Mouse (Mus musculus) neutrophil, adult 5-6 weeks (primary cell): ENCODE data around the gene AC129217.1. TPM values are rescaled to one million over a fixed set of nuclear protein-coding genes. Genes with fewer than 3 reads are reported as not detected.
"Not testable (repeated sequence)": the region's sequence is repeated elsewhere in the genome, so short reads cannot be mapped to it uniquely, and the experiment has no call there.

Experiments used
- ATAC-seq: fragments of 151-379, 151-347 bp; 2 replicates; pipeline ENCODE4 v1.8.0; 2017; ENCODE audit warnings: mild to moderate bottlenecking, moderate TSS enrichment; ENCODE audit not compliant: insufficient number of reproducible peaks, poor library complexity, low FRiP score, severe bottlenecking; ENCODE audit errors: extremely low read depth
- total RNA-seq: library from RNA; stranded (forward); fragments of 200-1000 nt; gene quantifications from 2 replicates; pipeline ENCODE4 v1.2.3, GENCODE M21; 2017

AC129217.1 gene
- total RNA-seq, 1 experiment from 2014 or later: 33.6 TPM

GRCm38 (mm10) chr19:8852236-8852928 lies 22.8 kb downstream of the AC129217.1 start:
- ATAC-seq: no peak

- no peak for ATAC-seq
Observed at GRCm38 (mm10) chr19:8853117-8853516, 23.5 kb downstream of the AC129217.1 start.

DNA sequence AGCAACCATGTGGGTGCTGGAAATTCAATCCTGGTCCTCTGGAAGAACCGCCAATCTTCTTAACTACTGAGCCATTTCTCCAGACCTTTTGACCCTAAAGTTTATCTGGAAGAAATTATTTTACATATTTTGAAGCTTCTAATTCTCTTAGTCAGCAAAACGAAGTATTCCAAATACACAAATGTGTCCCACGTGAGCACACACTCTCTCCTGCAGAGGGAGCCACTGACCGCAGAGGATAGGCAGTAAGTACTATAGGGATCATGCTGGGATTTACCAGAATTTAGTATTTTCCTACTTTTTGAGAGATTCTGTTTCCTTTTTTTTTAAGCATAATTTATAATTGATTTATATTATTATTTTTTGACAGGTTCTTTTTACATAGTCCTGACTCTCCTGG lies 28.1 kb downstream of the AC129217.1 start:
- no peak for ATAC-seq

GRCm38 (mm10) chr19:8859018-8859417 lies 29.4 kb downstream of the AC129217.1 start:
- no peak for ATAC-seq

DNA sequence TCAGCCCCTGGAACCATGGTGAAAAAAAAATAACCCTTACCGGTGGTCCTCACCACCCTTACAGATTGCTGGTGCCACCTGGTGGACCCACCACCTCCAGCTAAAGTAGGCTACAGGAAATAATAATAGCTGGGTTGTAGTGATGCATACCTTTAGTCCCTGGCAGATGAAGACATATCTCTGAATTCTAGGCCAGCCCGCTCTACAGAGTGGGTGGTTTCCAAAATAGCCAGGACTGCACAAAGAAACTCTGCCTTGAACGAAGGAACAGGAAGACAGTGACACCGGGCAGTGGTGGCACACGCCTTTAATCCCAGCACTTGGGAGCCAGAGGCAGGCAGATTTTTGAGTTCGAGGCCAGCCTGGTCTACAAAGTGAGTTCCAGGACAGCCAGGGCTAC lies 34.7 kb downstream of the AC129217.1 start:
- no peak for ATAC-seq

- ATAC-seq: not testable (repeated sequence)
Observed at GRCm38 (mm10) chr19:8870381-8870780, 40.8 kb downstream of the AC129217.1 start.

- ATAC-seq: no peak
Observed at GRCm38 (mm10) chr19:8870838-8871237, 41.3 kb downstream of the AC129217.1 start.

- ATAC-seq: peak; percentile 97
Observed at GRCm38 (mm10) chr19:8871267-8872186, 42.0 kb downstream of the AC129217.1 start, which contains the start of gene Ubxn1. TSS of gene Ubxn1 (plus strand) at chr19:8871496.

DNA sequence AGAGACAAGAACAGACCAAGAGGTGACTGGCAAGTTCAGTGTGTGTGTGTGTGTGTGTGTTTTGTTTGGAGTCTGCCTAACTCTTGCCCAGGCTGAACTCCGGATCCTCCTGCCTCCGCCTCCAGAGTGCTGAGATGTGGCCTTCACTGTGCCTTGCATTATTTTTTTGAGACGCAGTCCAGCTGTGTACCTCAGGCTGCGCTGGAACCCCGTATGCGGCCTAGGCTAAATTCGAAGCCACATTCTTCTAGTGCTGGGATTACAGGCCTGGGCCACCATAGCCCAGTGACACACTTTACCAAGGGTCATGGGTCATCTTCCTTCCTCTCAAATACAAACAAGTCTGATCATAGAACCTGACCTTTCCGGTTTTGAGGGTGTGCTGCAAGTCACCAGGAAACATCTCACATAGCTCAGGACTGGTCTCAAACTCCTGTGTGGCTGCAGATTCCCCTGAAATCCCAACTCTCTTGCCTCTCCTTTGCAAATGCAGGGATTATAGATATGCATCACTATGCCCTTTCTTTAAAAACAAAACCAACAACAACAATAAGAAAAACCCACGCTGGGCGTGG lies 42.8 kb downstream of the AC129217.1 start:
- ATAC-seq: no peak

DNA sequence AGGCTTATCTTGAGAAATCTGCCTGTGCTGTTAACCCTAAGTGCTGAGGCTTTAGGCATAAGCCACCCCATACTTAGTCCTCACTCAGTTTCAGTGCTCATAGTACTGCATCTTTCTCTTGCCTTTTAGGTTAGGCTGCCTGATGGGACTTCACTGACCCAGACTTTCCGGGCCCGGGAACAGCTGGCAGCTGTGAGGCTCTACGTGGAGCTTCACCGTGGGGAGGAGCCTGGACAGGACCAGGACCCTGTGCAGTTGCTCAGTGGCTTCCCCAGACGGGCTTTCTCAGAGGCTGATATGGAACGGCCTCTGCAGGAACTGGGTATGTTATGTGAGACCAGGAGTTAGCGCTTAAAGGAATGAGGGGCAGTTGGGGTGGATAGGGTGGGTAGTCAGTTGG lies 45.5 kb downstream of the AC129217.1 start:
- no peak for ATAC-seq

- peak; percentile 97 for ATAC-seq
Observed at GRCm38 (mm10) chr19:8880311-8881033, 50.9 kb downstream of the AC129217.1 start, which contains the start of gene Uqcc3. TSS of gene Uqcc3 (minus strand) at chr19:8880923.

GRCm38 (mm10) chr19:8881034-8881392 lies 51.4 kb downstream of the AC129217.1 start:
- ATAC-seq: no peak

DNA sequence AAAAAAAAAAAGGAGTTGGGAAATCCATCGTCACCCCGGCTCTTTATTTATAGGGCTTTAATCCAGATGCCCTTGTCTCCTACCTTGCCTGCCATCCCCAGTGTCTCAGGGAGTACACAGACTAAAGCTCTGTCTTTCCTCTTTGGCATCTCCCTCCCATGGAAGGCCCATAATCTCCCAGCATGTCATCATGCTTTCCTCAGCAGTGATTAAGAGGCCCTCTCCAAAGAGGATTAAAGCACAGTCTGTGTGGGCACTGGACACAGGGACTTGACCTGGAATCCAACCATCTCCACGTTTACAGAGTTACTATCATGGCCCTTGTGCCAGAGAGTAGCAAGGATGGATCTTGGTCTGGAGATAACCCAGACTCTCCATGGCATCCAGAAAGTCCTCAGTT lies 54.0 kb downstream of the AC129217.1 start, which contains the start of the genes Lbhd1 and Gm49403:
TSS of gene Lbhd1 (plus strand) at position 117 of the 400 bp plus-strand sequence.
TSS of gene Gm49403 (plus strand) at position 315 of the 400 bp plus-strand sequence.
- no peak for ATAC-seq

- no peak for ATAC-seq
Observed at GRCm38 (mm10) chr19:8886916-8887584, 57.5 kb downstream of the AC129217.1 start.

DNA sequence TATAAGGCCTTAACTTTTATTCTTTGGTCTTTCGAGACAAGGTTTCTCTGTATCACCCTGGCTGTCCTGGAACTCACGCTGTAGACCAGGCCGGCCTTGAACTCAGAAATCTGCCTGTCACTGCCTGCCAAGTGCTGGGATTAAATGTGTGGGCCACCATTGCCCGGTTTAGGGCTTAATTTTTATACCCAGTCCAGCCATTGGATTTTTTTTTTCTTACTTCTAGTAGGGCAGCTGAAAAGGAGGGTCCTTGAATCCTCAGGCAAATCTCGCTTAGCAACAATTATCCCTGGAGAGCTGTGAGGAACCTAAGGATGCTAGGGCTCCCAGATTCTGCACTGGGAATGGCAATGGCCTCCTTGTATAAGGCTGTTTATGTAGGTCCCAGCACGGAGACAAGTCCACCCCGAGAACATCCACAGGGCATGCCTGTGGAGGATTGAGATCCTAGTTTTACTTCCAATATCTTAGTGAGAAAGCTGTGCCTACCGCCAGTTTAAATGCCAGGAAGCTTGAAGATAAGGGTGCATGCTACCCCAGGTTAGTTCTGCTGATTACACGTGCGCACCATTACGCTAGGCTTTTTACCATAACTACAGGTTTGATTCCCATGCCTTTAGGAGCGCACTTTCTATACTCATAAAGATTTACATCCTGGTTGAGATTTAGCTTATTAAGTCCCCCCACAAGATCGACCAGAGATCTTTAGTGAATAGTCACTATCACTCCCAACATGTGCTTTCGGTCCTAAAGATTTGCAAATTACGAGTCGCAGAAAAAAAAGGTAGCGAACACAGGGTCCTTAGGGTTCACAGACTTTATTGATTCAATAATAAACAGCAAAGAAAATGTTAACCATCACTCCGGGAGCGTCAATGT lies 58.3 kb downstream of the AC129217.1 start:
- ATAC-seq: no peak

DNA sequence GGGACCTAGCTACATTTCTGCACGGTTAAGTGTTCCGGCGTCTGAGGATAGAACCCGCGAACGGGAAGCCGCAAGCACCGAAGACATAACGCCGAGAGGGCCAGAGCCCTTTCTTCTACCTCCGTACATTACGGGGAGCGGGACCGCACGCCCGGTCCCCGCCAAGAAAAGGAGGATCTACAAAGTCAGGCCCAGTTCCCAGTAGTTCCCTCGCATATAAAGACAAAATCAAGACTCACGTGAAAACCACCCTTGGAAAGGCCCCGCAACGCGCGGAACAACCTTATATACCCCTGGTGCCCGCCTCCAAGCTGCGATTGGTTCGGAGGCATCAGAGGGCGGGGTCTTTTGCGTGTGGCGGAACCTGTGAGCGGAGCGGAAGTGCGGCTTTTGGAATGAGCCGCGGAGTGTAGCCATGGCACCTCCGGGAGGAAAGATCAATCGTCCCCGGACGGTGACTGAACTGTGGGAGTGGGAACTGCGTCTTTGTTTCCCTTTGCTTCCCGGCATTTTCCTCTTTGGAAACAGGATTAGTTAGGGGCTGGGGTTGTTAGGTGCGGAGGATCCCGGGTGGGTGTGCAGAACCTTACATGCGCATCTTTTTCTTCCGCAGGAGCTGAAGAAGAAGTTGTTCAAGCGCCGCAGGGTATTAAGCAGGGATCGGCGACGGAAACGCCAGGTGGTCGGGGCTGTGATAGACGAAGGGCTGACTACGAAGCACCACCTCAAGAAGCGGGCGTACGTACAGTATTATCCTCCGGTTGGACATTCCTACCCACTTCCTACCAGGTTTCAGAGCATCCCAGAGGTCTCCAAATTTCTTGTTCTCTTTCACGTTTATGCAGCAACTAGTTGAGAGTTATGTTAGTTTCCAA lies 59.2 kb downstream of the AC129217.1 start, which contains the start of the genes 1810009A15Rik and Gm49416:
TSS of gene 1810009A15Rik (plus strand) at position 343 of the 875 bp plus-strand sequence.
TSS of gene Gm49416 (plus strand) at position 416 of the 875 bp plus-strand sequence.
- ATAC-seq: peak; percentile 97
